Mouse (Mus musculus) kidney, adult 2 months (tissue): ENCODE measurements around the gene Traf5. TPM values are rescaled to one million over a fixed set of nuclear protein-coding genes. Genes with fewer than 3 reads are reported as not detected.

Source experiments
- DNase-seq: peaks from one replicate; pipeline ENCODE4 v3.0.0; 2021
- H3K27ac ChIP-seq: fragments of 200-500 bp; 2 replicates; pipeline ENCODE4 v1.5.1; 2012; ENCODE audit warnings: low read depth, low read length, control low read depth, inconsistent platforms; ENCODE audit not compliant: insufficient read depth
- H3K27me3 ChIP-seq: fragments of 200-500 bp; replicated peaks from 2 replicates; pipeline ENCODE4 v1.6.1; 2012; ENCODE audit warnings: mild to moderate bottlenecking, moderate library complexity, low read length, inconsistent platforms; ENCODE audit not compliant: control insufficient read depth, insufficient read depth
- H3K36me3 ChIP-seq: fragments of 200-500 bp; 2 replicates; pipeline ENCODE4 v1.6.1; 2012; ENCODE audit warnings: mild to moderate bottlenecking, moderate library complexity, low read length, inconsistent platforms; ENCODE audit not compliant: control insufficient read depth, insufficient read depth
- H3K4me1 ChIP-seq: fragments of 200-500 bp; 2 replicates; pipeline ENCODE4 v1.6.1; 2011; ENCODE audit warnings: low read length; ENCODE audit not compliant: control insufficient read depth, insufficient read depth
- H3K4me3 ChIP-seq: fragments of 200-500 bp; 2 replicates; pipeline ENCODE4 v1.5.1; 2011; ENCODE audit warnings: mild to moderate bottlenecking, low read depth, low read length, control low read depth; ENCODE audit not compliant: insufficient read depth
- CTCF ChIP-seq: fragments of 200-500 bp; conservative IDR thresholded peaks from 2 replicates; pipeline ENCODE4 v1.5.1; 2011; ENCODE audit warnings: low read depth, mild to moderate bottlenecking, control low read depth, low read length, moderate library complexity, mixed read lengths; ENCODE audit not compliant: insufficient read depth, insufficient read length
- POLR2A ChIP-seq: fragments of 200-500 bp; IDR thresholded peaks from one replicate; pipeline ENCODE4 v1.6.1; 2011; ENCODE audit warnings: low read depth, low read length, control low read depth
- WGBS: fragments of 180-500 bp; shearing (Covaris S2); methylation state at CpG from one replicate; pipeline ENCODE4 v1.1.7; 2018; 5-methylcytosine and 5-hydroxymethylcytosine counted together
- polyA plus RNA-seq: library from polyadenylated mRNA; depleted of rRNA; stranded (reverse); fragments of >200 nt; gene quantifications from 2 replicates; pipeline ENCODE4 v1.2.3, GENCODE M21; 2012

Traf5 gene
- polyA plus RNA-seq, 1 experiment: 13.6 TPM

DNA sequence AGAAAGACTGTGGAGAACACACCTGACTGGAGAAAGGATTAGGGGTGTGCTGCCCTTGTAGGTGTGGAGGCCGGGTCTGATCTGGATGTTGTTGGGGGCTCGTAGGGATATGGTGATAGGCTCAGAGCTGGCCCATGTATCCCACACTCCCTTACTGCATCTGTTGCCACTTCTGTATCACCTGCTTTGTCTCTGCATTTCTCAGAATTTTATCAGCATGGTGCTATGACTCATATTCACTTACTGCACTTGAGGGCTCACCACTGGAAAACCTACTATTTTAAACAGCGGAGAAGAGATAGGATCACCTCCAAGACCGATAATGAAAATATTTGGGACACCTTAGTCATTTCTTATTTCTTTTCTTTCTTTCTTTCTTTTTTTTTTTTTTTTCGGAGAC is 103.3 kb downstream of the Traf5 start:
- Histone ChIP-seq H3K4me1 (no peaks in the 10 kb centered on the region; the same call in 1 of the 2 replicates), H3K36me3 (no peaks in the 10 kb centered on the region), H3K4me3 (no peak overlapping the region), H3K27ac (no peak overlapping the region), H3K27me3 (no peaks in the 10 kb centered on the region)
- no peak for DNase-seq
- 88% methylated on average over 5 of the region's 5 CpGs for WGBS
- no peak for TF ChIP-seq CTCF
- no peak for TF ChIP-seq POLR2A

DNA sequence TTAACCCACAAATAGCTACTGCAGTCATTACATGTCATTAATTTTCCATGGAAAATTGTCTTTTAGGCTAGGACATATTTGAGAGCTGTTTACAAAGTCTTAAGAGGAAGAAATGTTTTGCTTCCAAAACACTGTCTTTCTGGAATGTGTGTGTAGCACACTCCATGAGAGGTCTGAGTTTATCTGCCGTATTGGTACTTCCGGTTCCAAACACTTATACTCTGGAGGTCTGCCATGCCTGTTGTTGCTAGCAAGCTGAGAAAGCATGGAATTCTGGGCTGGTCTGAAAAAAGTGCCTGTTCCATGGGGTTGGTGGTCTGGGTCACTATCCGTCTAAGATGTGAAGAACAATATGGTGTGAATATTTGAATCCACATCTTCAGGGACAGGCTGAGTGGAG is 103.7 kb downstream of the Traf5 start:
- Histone ChIP-seq H3K4me1 (no peaks in the 10 kb centered on the region; the same call in 1 of the 2 replicates), H3K4me3 (no peak overlapping the region), H3K27ac (no peak overlapping the region), H3K27me3 (no peaks in the 10 kb centered on the region), H3K36me3 (no peaks in the 10 kb centered on the region)
- WGBS: 66% methylated on average over 3 of the region's 3 CpGs
- TF ChIP-seq CTCF (no peak), POLR2A (no peak)
- no peak for DNase-seq

DNA sequence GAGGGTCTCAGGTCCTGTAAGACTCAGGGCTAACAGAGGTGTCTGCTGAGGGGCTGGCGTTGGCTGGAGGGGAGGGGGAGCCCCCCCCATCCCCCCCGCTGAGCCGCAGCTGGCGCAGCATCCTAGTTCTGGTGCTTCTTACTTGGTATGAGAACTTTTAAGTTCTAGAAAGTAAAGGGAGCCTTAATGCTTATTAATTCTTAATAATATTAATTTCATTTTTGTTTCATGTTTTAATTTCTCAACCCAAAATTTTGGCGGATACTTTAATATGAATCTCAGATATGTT is 104.9 kb downstream of the Traf5 start:
- no peak for TF ChIP-seq CTCF
- TF ChIP-seq POLR2A: no peak
- H3K36me3 ChIP-seq: no peaks in the 10 kb centered on the region
- 66% methylated on average over 5 of the region's 5 CpGs for WGBS

GRCm38 (mm10) chr1:191986674-191987480 is 105.5 kb downstream of the Traf5 start:
- WGBS: 75% methylated on average over 8 of the region's 8 CpGs
- no peak for DNase-seq
- Histone ChIP-seq H3K36me3 (no peaks in the 10 kb centered on the region), H3K27me3 (no peaks in the 10 kb centered on the region), H3K27ac (no peak overlapping the region), H3K4me3 (no peak overlapping the region), H3K4me1 (no peaks in the 10 kb centered on the region; the same call in 1 of the 2 replicates)
- TF ChIP-seq POLR2A: no peak
- no peak for TF ChIP-seq CTCF

More for the DNA sequence above, 104.9 kb downstream of the Traf5 start:
- H3K27me3 ChIP-seq: no peaks in the 10 kb centered on the region
- H3K4me1 ChIP-seq: no peaks in the 10 kb centered on the region; the same call in 1 of the 2 replicates
- DNase-seq: no peak
- no peak overlapping the region for H3K27ac ChIP-seq
- no peak overlapping the region for H3K4me3 ChIP-seq

DNA sequence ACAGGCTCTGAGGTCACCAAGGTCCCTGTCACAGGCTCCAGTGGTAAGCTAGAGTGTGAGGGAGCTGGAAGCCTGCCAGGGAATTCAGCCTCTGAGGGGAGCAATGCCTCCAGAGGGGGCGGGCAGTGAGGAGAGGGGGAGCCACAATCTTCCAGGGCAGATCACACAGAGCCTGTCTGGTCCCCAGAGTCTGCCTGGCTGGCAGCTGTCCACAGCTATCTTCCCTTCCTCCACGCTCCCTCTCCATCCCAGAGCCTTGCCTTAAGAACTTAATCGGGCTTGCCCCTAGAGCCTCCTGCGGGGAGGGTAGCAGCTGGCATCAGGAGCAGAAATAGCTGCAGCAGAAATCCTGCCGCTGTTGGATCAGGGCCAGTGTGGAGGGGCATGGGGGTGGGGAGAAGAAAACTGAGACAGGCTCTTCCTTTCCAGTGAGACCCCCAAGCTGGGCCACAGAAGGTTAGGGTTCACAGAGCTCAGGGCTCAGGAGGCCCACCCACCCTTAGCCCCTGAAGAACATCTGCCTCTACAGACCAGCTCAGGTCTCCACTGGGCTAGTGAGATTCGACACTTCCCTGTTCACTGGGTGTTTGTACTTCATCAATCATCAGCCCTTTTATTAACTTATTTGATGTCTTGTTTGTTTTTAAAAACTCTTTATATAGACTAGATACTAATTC is 110.8 kb downstream of the Traf5 start:
- no peaks in the 10 kb centered on the region for H3K27me3 ChIP-seq
- 31% methylated on average over 6 of the region's 6 CpGs for WGBS
- no peaks in the 10 kb centered on the region for H3K36me3 ChIP-seq
- no peak overlapping the region for H3K27ac ChIP-seq
- DNase-seq: peak; percentile 16
- TF ChIP-seq POLR2A (no peak), CTCF (no peak)
- H3K4me1 ChIP-seq: no peaks in the 10 kb centered on the region
- H3K4me3 ChIP-seq: no peak overlapping the region

DNA sequence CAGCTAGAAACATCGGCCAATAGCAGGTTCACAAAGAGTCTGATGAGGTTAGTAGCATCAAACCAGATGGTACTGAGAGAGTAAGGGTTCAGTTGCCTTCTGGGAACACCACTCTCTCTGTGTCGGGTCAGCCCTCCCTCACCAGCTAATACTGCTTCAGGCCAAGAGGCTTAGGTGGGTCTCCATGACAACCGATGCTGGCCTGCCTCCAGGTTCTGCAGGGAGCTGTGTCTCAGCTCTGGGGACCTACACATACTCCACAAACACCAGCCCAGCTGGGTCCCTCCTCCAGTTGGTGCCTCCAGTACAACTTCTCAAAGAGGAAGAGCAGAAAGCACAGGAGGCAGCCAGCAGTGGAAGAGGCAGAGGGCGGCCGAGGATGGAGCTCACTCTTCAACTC is 115.2 kb downstream of the Traf5 start, which contains the start of gene Rd3:
TSS of gene Rd3 (plus strand) at position 184 of the 400 bp plus-strand sequence.
- peak; percentile 29 for DNase-seq
- no peak within 1 kb of the TSS for H3K4me3 ChIP-seq
- no peaks in the 10 kb centered on the region for H3K36me3 ChIP-seq
- no peak for TF ChIP-seq POLR2A
- TF ChIP-seq CTCF: no peak
- H3K4me1 ChIP-seq: peaks cover 3% of the 10 kb centered on the region; the same call in 1 of the 2 replicates
- no peaks in the 10 kb centered on the region for H3K27me3 ChIP-seq
- no peak within 1 kb of the TSS for H3K27ac ChIP-seq
- WGBS: 57% methylated on average over 5 of the region's 5 CpGs
